Mouse (Mus musculus): Measurements from ENCODE around the gene Mvb12b. TPM values are rescaled to one million over a fixed set of nuclear protein-coding genes. Genes with fewer than 3 reads are reported as not detected.

Gene Mvb12b
- total RNA-seq, 2 experiments from 2014 or later = 19.7 to 22.7 TPM

DNA sequence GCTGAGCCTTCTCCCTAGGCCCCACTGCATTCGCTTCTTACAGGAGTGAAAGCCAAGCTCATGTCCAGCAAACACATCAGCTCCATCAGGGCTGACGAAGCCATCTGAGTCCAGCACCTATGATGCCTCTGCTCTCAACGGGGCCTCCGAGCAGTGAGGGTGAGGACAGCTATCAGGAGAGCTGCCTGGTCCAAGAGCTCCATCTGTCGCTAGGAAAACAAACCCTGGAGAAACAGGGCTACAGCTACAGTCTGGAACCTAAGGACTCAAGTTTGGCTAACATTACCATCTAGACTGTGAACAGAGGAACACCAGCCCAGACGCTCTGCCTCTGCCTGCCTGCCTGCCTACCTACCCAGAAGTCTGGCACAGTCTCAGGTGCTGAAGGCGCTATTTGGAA, 104.3 kb downstream of the Mvb12b start:
- DNase-seq = no peak

DNA sequence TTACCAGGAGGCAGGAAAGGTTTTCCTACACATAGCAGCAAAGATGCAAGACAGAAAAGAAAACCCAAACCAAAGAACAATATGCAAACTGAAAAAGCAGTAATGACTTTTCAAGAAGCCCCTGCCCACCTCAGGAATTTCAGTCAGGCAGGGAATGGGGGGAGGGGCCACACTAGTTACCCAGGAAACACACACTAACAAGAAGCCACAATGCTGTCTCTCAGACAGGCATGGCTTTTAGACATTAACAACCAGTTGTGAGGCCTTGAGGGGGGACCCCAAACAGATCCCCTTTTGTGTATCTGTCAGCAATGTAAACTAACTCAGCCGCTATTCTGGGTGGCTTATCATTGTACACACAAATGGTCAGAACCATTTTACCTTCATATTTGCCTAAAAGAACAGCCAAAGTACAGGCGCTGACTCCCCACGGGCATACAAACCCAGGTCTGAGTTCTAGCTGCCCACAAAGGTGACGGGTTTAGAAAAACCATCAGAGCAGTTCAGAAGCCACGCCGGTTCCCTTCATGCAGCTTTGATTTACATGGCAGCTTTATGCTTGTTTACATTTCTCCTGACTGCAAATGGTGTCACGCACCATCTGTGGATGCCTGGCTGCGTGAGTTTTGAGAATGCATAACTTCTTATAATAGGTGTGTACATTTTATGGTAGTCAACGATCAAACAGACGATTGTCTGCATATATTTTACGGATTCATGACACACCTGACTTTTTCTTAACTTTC, 105.9 kb downstream of the Mvb12b start:
- DNase-seq = no peak

DNA sequence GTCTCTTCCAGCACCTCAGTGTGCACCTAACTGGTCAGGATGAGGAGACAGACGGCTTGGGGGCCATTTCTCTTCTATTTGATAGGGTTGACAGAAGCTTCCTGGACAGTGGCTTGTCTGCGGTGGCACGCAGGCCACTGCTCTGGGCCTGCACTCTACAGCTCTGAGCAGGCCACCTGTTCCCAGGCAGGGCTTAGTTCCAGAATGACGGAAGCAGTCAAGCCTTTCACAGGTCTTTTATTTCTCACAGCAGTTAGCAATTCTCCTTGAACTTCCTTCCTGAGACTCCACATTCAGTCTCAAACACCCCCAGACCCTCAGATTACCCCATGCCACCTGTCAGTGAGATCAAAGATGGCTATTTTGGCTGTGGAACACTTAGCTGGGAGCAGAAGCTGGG, 109.3 kb downstream of the Mvb12b start:
- no peak for DNase-seq

DNA sequence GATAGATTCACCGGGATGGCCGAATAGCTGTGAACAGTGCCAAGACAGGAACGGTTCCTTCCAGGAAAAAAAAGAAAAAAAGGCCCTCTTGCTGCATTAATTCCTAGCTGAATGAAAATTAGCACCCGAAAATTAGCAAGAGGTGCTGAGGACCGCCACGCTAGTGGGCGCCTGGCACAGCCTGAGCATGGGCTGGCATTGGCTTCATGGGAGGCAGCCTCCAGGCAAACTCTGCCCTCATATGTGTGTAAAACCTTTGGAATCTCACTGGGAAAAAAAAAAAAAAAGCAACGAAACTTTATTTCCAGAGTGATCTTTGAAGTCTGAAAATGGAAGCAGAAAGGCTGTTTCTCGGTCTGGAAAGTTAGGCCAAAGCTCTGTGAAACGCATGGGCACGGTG, 110.7 kb downstream of the Mvb12b start:
- no peak for DNase-seq

DNA sequence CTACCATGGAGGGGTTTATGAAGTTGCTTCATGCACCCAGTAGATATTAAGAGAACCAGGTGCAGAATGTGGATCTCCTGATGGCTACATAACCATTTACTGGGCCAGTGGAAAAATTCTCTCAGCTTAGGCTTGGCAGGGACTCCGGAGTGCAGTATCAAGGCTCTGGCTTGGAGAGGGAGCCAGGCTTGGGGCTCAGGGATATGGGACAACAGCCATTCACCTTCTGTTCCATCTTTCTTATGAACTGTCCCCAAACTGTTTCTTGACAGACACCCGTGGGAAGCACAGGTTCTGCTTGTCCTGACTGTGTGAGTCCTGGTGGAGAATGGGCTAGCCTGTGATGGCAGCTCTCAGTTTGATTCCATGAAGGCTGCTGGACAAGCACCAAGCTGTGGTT, 112.9 kb downstream of the Mvb12b start:
- DNase-seq = no peak

DNA sequence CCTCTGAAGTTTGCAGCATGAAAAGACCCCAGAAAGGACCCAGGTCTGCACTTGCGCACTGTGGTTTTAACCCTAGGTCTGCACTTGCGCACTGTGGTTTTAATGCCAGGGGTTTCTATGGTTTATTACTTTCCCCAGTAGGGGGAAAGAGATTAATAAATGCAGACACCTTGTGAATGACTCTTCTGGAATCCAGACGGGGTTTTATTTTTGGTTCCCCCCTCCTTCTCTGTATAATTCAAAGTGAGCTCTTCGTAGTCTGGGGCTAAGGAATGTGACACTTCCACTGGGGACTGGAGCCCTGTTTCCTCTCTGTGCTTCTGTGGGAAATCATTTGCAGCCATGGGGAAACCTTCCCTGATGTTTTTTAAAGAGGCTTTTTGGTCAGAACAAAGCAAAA, 113.6 kb downstream of the Mvb12b start:
- DNase-seq = no peak

DNA sequence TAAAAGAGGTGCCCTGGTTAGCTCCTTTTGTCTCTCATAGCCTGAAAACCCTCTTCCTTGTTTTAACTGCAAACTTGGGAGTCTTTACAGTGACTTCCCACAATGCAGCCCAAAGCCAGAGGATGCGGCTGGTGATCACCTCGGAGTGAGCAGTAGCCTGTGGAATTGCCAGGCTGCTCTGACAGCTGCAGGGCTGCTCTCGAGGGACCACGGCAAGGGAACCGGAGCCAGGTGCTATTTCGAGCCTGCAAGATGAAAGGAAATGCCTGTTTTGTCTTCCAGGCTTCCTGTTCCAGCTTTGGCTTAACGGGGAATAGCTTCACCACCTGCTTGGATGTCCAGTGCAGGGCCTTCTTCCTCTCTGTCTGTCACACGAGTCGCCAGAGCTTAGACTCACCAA, 115.3 kb downstream of the Mvb12b start:
- DNase-seq = no peak

DNA sequence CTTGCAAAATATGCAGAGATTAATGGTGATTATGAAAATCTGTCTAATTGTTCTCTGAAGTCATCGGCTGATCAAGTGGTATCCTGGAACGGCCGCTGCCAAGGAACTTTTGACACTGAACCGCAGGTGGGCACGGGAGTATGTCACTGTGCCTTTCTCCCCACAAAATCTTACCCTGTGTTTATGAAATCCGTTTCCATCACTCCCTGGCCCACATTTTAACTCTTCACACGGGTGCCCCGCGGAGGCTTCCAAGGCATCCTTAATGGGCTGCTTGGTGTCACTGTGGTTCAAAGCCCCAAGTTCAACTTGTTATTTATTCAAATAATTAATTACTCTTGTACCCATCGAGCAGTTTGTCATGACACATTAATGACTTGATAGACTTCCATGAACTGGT, 116.4 kb downstream of the Mvb12b start:
- no peak for DNase-seq

DNA sequence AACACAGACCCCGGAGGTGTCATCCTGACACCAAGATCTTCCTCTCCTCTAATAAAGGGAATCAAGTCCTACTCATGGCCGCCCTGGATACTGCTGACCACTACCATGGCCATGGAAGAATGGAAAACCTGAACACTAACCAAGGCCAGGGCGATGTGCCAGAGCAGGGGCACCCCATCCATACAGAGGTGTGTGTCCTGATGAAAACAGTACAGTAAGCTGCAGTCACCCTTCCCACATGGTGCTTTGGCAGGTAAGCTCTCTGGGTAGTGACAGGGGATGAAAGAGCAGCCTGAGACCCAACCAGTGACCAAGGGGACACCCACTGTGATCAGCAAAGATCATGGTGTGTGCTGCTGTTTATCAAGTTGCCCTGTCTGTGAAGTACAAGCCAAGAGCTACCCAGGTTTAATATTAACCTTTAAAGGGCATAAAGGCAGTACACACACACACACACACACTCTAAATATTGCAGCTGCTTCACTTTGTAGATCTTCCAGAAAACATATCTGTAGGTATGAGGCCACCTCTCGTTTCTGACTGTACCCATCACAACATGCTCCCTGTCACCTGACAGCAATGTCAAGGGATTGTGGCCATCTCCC, 117.1 kb downstream of the Mvb12b start:
- no peak for DNase-seq

DNA sequence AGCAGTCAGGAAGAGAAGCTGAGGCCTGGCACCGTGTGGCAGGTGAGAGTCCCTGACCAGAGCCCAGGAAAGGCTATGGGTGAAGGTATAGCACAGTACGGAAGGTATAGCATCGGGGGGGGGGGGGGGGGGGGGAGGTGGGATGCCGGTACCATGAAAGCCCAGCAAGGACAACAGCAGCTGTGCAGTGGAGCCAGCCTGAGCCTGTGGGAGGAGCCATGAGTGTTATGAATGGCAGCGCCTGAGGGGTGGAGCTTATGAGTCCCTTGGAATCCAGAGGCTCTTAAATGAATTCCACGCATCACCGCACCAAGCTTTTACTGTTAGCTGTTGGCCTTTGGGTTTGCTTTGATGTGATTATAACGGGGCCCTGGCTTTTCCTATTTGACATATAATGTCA, 123.3 kb downstream of the Mvb12b start:
- no peak for DNase-seq

DNA sequence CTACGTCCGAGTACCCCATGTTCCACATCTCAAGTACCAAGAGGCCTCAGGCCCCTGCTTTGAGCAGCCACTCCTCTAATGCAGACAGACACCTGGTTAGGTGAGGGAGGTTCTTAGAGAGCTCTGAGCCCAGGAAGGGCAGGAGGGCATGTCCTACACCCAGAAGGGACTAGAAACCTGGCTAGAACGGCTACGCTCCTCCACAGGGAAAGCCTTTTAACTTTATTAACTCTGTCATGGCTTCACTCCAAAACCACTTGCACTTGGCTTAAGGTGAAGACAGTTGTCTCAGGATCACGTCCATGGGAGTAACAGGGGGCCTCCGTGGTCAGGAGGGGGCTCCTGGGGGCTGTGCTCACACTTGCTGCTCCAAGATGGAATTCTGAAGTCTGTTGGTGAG, 125.5 kb downstream of the Mvb12b start:
- DNase-seq = no peak

DNA sequence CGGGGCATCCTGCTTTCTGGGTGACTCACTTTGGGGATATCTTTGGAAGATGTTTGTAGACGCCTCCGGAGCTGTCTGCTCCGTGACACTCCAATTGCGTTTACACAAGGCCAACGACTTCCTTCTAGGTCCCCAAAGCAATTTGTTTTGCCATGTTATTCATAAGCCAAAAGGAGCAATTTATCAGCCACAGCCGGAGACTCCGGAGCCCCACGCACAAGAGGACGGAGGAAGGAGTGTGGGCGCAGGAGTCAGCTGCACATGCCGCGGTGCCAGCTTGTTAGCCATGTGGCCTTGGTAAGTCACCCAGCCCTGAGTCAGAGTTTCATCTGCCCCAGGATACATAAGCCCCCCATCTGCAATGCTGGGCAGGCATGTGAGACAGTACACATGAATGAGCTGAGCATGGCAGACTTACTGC, 127.2 kb downstream of the Mvb12b start:
- peak; percentile 60 to 64 for DNase-seq

DNA sequence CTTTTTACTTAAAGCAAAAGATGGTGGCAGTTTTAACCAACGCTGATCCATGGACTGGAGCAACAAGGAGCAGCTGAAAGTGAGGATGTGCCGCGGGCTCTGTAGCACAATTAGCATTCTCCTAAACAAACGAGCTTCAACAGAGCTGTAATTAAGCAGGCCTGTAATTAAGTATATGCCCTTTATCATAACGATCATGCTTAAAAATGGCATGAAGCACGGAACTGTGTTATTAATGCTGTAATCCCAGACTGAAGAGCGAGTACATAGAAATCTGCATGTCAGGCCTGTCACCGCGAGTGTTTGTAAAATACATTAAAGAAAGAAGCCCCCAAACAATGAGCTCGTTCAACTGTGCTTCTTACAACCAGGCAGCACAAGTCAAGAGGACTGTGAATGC, 128.3 kb downstream of the Mvb12b start:
- no peak for DNase-seq

DNA sequence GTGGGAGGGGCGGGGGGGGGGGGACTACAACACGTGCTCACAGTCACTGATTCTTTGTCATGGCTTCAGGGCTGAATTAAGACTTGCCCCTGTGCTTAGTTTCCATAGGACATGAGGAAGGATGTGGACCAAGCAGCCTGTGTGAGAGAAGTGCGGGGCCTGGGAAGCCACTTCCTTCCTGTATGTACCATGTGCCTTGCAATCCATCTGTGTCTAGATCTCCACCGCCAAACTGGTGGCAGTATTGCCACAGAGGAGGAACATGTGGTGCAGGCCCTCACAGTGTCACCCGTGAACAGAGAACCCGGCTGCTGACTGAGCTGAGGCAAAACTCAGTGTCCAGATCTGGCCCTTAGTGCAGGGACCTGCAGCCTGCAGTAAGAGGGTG, 132.1 kb downstream of the Mvb12b start:
- peak; percentile 6 to 24 for DNase-seq

DNA sequence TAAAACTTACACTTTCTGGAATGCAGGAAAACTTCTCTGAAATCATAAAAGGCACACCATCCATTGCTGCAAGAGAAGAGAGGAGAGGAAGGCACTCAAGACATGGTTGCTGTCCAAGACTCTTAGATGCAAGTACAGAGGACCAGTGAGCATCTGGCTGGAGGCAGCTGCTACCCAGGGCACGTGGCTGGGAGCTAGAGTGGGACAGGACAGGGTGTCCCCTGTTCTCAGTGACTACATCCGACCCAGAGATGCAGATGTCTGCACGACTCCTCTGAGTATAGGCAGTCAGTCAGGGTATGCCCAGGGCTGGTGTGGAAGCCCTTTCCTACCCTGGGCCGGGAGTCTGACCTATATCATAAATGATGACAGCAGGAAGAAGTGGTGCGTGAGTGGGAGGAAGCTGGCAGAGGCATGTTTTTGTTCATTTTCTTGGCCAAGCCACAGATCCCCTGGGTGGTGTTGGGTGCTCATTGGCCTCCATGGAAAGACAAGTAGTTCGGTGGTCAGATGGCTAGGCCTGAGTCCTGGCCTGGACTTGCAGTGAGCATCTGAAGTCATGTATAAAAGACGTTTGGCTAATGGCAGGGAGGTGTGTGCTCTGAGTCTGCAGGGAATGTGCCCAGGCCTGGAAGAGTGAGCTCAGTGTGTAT, 132.6 kb downstream of the Mvb12b start:
- DNase-seq = no peak

DNA sequence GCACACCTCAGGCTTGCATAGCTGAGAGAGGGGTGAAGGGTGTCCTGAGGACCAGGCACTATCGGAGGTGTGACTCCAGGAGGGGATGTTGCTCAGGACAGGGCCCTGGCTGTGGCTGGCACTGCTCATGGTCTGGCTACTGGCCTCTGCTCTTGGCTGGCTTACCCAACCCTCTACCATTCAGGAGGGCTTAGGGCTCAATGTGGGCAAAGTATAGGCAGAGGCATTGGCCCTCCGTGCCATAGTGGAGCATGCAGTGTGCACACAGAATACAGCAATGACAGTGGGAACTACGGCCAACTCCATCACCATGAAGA, 133.5 kb downstream of the Mvb12b start:
- DNase-seq = no peak

DNA sequence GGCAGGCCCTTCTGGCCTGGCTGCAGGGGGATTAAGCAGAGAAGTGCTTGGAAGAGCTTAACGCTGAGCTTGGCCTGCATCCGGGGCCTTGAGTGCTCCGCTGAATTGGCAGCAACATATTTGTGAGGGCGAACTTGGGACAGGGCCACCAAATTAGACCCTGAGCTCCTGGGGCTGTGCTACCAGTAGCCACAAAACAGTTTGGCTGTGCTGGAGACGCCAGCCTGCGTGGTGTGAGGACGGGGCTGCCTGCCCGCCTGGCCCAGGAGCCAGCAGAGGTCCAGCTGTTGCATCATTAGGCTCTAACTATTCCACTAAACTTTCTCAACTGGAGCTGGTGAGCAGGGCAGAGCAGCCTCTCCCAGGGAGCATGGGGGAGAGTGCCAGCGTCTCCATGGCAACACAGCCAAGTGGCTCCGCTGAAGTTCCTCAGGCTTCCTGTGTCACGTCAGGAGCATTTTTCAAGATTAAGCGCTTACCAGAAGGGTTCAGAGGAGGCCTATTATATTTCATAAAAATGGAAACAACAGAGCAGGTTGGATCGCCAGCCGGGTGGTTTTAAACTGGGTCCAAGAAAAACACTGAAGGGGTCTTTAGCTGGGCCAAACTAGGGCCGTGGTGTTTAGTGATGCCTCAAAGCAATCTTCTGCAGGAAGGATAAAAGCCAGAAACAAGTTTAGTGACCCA, 134.0 kb downstream of the Mvb12b start:
- DNase-seq = peak; percentile 92

DNA sequence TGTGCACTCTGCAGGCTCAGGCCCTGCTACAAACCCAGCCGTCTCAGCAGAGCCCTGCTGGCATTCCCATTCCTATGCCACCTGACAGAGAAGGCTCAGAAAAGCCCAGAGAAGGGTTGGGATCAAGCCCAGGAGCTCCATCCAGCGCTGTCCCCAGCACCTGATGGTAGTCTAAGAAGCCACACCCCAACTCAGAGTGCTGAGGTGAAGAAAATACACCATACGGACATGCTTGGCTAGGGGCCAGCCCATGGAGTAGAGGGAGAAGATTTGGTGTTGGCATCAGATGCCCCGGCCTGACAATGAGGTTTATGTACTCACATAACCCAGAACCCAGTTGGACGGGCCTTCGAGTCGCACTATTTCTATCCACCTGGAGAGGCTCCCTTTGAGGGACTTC, 137.1 kb downstream of the Mvb12b start:
- DNase-seq = no peak

DNA sequence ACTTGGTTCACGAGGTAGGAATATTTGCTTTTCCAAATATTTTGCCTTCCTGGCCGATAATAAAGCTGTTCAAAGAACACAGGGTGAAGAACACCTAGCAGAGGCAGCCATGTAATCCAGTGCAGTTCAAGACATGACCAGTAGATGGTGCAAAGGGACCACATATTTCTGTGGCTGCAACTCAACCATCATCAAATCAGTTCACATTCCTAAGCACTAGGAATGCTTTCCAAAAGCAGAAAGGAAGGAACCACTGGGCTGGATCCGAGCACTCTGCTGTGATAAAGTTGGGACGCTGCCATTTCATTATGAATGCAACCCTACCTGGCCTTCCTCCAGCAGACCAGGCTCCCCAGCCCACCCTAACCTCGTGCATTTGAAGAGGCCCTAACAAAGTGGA, 141.3 kb downstream of the Mvb12b start:
- peak; percentile 56 to 73 for DNase-seq

DNA sequence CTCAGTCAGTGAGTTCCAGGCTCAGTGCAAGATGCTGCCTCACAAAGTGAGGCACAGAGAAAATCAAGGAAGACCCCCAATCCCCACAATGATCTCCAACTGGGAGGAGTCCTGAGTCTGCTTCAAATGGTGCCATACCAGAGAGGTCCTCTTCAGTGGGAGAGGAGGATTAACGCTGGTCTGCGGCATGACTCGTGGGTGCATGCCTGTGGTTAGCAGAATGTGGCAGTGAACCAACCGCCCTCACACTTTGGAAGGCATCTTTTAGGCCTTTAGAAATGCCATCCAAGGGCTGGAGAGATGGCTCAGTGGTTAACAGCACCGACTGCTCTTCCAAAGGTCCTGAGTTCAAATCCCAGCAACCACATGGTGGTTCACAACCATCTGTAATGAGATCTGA, 142.0 kb downstream of the Mvb12b start:
- no peak for DNase-seq

DNA sequence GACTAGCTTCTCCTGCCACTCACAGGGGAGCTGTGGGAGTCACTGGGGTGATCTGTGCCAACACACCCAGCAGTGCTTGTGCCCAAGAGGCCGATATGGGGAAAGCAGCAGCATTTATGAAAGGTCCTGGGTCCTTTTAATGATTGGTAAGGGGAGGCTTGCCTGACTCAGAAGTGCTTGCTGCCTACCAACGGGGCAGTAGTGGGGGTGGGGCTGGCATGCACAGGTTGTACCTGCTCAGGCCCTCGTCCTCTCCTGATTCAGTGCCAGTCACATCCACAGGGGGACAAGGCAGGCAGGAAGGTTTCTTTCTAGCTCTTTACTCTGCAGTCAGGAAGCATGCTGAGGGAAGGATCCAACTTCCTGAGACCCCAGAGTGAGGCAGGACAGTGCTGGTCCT, 150.6 kb downstream of the Mvb12b start:
- no peak for DNase-seq

DNA sequence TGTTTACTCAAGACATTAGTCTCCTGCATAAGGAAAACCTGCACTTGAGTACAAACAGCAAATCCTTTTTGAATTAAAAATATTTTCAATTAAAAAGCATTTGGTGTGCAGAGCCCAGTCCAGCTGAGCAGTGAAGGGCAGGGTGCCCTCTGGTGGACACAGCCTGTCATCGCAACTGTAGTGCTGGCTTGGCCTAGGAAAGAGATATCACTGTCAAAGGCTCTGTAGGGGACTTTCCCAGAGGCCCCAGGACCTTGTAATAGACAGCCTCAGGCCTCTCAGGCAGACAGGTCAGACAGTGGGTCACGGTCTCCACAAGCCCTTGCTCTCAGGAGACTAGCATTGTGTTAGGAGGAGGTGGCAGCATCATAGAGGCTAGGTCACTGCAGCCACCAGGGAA, 151.0 kb downstream of the Mvb12b start:
- DNase-seq = peak; percentile 67 to 78

DNA sequence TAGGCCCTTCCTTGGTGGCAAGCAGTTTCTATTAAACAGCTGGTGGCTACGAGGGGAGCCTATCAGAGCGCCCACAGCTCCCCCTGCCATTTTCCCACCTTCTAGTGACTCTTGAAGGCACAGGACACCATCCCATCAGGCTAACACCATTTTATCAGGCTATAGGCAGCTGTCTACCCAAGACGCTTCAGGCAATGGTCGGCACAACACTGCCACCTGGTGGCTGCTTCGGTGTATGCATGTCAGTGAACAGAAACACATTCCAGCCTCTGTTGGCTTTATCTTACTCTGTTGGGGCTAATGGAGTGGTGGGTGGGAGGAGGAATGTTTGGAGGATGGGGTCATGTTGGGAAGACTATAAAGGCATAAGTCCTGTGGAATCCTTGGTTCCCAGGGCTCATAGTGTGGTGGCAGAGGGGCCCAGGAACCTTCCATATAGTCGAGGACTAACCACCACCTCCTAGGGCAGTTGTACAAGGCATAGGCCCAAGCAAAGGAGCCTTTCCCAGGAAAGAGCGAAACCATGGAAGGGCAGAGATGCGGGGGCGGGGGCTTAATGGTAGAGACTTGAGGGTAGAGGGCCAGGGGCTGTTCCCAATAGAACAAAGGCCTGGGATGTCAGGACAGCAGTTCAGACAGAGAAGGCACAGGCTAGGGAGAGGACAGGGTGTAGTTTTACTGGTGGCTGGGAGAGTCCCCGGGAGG, 152.8 kb downstream of the Mvb12b start:
- peak; percentile 84 to 89 for DNase-seq

Data from adrenal gland, postnatal 36 days (tissue).